Mouse (Mus musculus) lung, embryonic 14.5 days (tissue): ENCODE data around the gene Antxr2. TPM values are rescaled to one million over a fixed set of nuclear protein-coding genes. Genes with fewer than 3 reads are reported as not detected.
A peak's percentile ranks its signal among the peaks of the same experiment; 100 is the strongest.

Source experiments
- ATAC-seq: fragments of 200-750 bp; cut with Nextera tagmentation; 2 replicates; pipeline ENCODE4 v1.8.0; 2017; ENCODE audit warnings: mild to moderate bottlenecking, moderate TSS enrichment, moderate library complexity; ENCODE audit not compliant: insufficient read depth
- DNase-seq: peaks from one replicate; pipeline ENCODE4 v3.0.0-alpha.2; 2015
- H3K27ac ChIP-seq: fragments of 300-500 bp; sonication (generic); 2 replicates; pipeline ENCODE4 v1.5.1; 2014; ENCODE audit warnings: low read depth, mild to moderate bottlenecking, moderate library complexity
- H3K27me3 ChIP-seq: fragments of 300-500 bp; sonication (generic); 2 replicates; pipeline ENCODE4 v1.6.1; 2014; ENCODE audit warnings: low read length, control low read depth; ENCODE audit not compliant: insufficient read depth
- H3K36me3 ChIP-seq: fragments of 300-500 bp; sonication (generic); 2 replicates; pipeline ENCODE4 v1.6.1; 2014; ENCODE audit warnings: control low read depth; ENCODE audit not compliant: insufficient read depth
- H3K4me1 ChIP-seq: fragments of 300-500 bp; sonication (generic); 2 replicates; pipeline ENCODE4 v1.6.1; 2014; ENCODE audit warnings: antibody characterized with exemption, control low read depth; ENCODE audit not compliant: insufficient read depth
- H3K4me2 ChIP-seq: fragments of 300-500 bp; sonication (generic); 2 replicates; pipeline ENCODE4 v1.6.1; 2014; ENCODE audit warnings: mild to moderate bottlenecking
- H3K4me3 ChIP-seq: fragments of 300-500 bp; sonication (generic); 2 replicates; pipeline ENCODE4 v1.5.1; 2014; ENCODE audit warnings: low read depth, low read length
- H3K9ac ChIP-seq: fragments of 300-500 bp; sonication (generic); 2 replicates; pipeline ENCODE4 v1.6.1; 2014
- H3K9me3 ChIP-seq: fragments of 300-500 bp; sonication (generic); 2 replicates; pipeline ENCODE4 v1.6.1; 2016; ENCODE audit warnings: low read depth, low read length, control low read depth
- CTCF ChIP-seq: IDR thresholded peaks from 2 replicates; pipeline ENCODE4 v1.5.1; 2016; ENCODE audit warnings: antibody characterized with exemption, low read depth
- WGBS: fragments of 180-500 bp; shearing (Covaris S2); extraction: QIAGEN DNeasy Blood & Tissue Kit; methylation state at CpG from one replicate; pipeline ENCODE4 v1.1.7; 2014; 5-methylcytosine and 5-hydroxymethylcytosine counted together
- polyA plus RNA-seq: library from polyadenylated mRNA; unstranded; fragments of >200 nt; fragmentation: Nextera tagmentation; extraction: Ambion mirVana; gene quantifications from 2 replicates; pipeline ENCODE4 v1.2.1, GENCODE M21; 2014

The Antxr2 gene
- polyA plus RNA-seq, 1 experiment from 2014 or later, result 36.5 TPM

DNA sequence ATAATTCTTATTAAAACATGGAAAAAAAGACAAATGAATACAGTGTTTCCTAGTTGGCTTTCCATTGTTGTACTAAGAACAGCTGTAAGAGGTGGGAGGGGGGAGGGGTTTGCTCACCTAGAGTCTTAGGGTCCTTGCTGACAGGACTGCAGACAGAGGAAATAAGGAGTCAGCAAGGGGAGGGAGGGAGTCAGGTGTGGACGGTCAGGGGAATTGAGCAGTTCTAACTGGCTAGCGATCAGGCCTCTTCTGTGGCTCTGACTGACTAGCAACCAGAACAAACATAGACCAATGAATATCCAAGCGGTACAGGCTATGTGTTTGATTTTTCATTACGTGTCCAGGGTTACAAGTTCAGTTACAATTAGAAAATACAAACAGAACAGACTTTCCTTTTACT lies 35.0 kb downstream of the Antxr2 start:
- ATAC-seq (peak; percentile 38; the same call in 1 of the 2 replicates), DNase-seq (no peak)
- Histone ChIP-seq H3K9me3 (no peaks in the 10 kb centered on the region), H3K27ac (no peak overlapping the region), H3K27me3 (no peaks in the 10 kb centered on the region), H3K36me3 (peaks cover 3% of the 10 kb centered on the region; the same call in 1 of the 2 replicates), H3K4me3 (no peak overlapping the region), H3K4me1 (no peaks in the 10 kb centered on the region), H3K9ac (no peak overlapping the region), H3K4me2 (no peak overlapping the region)
- TF ChIP-seq CTCF, result no peak
- 69% methylated on average over 4 of the region's 4 CpGs for WGBS

DNA sequence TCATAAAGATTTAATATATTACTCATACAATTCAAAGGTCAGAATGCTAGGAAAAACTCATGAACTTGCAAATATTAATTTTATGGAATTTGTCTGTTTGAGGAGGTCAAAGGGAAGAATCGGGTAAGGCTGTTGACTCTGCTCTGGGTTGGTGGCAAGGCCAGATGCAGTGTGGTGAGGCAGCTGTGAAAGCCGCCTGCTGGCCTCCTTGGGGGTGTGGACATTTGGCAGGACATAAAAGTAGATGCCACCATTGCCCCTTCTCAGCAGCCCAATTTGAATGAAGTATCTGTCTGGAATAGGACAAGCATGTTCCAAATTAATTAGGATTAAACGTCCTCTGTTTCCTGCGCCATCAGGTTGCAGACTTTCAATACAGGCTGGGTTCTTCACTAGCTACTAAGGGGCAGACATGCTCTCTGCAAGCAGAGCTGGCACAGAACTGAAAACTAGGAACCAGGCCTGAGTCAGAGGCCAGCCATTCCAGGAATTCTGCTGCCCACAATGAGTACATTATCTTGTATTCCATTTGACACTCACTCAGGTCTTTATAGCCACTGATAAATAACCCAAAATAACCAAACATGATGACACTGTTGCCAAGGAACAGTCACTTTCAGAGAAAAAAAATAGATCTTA lies 44.1 kb downstream of the Antxr2 start:
- no peak overlapping the region for H3K9ac ChIP-seq
- ATAC-seq, result no peak
- no peak overlapping the region for H3K4me2 ChIP-seq
- H3K9me3 ChIP-seq, result no peaks in the 10 kb centered on the region
- no peaks in the 10 kb centered on the region for H3K4me1 ChIP-seq
- no peak for DNase-seq
- H3K4me3 ChIP-seq, result no peak overlapping the region
- no peak for TF ChIP-seq CTCF
- 0 out of 2 replicates have a peak, but pooled peaks cover 6% of the 10 kb centered on the region for H3K36me3 ChIP-seq
- 82% methylated on average over 4 of the region's 4 CpGs for WGBS
- H3K27ac ChIP-seq, result no peak overlapping the region
- no peaks in the 10 kb centered on the region for H3K27me3 ChIP-seq

DNA sequence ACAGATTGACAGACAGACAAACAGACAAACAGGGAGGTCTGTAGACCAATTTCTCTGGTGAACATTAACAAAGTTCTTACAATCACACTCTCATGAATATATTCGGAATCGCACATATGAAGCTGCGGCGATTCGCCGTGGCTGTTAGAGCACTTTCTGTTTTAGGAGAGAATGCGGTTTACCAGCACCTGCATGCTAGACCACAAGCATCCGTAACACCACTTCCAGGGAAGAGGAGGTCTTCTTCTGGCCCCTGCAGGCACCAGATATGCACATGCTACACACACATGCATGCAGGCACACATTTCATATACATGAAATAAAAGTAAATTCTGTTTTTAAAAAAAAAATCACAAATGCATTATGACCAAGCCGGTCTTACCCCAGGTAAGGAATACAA lies 47.5 kb downstream of the Antxr2 start:
- Histone ChIP-seq H3K27ac (no peak overlapping the region), H3K9me3 (no peaks in the 10 kb centered on the region), H3K9ac (no peak overlapping the region), H3K4me2 (no peak overlapping the region), H3K27me3 (no peaks in the 10 kb centered on the region), H3K4me3 (no peak overlapping the region), H3K36me3 (0 out of 2 replicates have a peak, but pooled peaks cover 10% of the 10 kb centered on the region), H3K4me1 (no peaks in the 10 kb centered on the region)
- no peak for TF ChIP-seq CTCF
- ATAC-seq (no peak), DNase-seq (no peak)
- 97% methylated on average over 9 of the region's 9 CpGs for WGBS

DNA sequence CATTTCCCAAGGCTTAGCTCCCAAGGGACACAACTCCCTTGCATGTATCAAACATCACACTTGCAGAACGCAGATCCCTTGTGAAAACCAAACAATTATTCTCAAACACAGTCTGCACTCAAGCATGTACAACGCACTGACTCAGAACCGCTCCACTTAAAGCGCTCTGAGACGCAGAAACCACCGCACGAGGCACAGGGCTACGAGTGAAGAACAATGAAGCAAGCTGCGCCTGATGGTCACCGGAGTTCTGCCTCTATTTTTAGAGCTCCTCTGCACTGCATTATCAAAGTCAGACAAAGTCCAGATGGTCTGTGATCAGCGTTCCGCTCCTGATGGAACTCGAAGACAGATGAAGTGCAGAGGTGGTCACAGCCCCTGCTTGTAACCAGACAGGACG lies 50.4 kb downstream of the Antxr2 start:
- no peaks in the 10 kb centered on the region for H3K27me3 ChIP-seq
- no peak for TF ChIP-seq CTCF
- no peak overlapping the region; the same call in 1 of the 2 replicates for H3K27ac ChIP-seq
- H3K4me1 ChIP-seq, result no peaks in the 10 kb centered on the region
- H3K4me2 ChIP-seq, result peak overlapping the region; percentile 35
- no peak overlapping the region for H3K4me3 ChIP-seq
- H3K36me3 ChIP-seq, result 0 out of 2 replicates have a peak, but pooled peaks cover 4% of the 10 kb centered on the region
- ATAC-seq (peak; percentile 66), DNase-seq (peak; percentile 55)
- H3K9ac ChIP-seq, result no peak overlapping the region
- 41% methylated on average over 14 of the region's 14 CpGs for WGBS
- H3K9me3 ChIP-seq, result no peaks in the 10 kb centered on the region

DNA sequence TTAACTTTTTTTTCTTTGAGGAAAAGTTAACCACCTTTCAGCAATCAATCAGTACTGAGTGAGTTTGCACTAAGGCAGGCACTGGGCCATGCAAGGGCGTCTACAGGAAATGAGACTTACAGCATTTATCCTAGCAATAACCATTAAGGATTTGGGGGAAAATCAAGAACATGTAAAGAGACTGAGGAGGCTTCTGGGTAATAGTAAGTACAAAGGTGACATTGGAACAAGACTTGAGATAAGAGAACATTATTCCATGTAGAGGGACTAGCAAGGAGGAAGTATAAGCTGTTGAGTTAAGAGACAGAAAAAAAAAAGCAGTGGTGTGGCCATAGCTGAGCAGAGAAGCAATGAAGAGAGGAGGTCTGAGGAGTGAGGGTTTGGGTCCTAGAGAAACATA lies 57.5 kb downstream of the Antxr2 start:
- no peak for DNase-seq
- no peak for TF ChIP-seq CTCF
- H3K4me1 ChIP-seq, result no peaks in the 10 kb centered on the region
- no peaks in the 10 kb centered on the region for H3K9me3 ChIP-seq
- 66% methylated on average over 1 of the region's 1 CpGs for WGBS
- H3K9ac ChIP-seq, result no peak overlapping the region
- H3K4me3 ChIP-seq, result no peak overlapping the region
- peaks cover 7% of the 10 kb centered on the region; the same call in 1 of the 2 replicates for H3K36me3 ChIP-seq
- H3K27me3 ChIP-seq, result no peaks in the 10 kb centered on the region
- ATAC-seq, result no peak
- H3K4me2 ChIP-seq, result no peak overlapping the region
- no peak overlapping the region for H3K27ac ChIP-seq

DNA sequence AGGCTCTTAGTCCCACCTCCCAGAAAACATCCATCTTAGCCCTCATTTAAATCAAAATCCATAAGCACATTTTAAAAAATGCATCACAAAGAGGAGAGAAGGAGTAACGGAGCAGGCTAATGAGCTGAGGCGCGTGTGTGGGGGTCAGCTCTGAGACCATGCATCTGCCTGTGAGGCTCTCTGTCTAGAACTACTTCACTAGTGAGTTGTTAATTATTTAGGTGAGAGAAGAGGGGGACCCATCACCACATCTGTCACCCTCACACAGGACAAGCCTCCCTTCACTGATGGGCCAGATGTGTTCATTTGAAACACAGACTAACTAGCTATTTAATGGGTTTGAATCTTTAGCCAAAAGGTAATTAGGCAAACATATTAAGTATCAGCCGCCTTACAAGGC lies 58.8 kb downstream of the Antxr2 start:
- Histone ChIP-seq H3K27me3 (no peaks in the 10 kb centered on the region), H3K36me3 (peaks cover 7% of the 10 kb centered on the region; the same call in 1 of the 2 replicates), H3K9me3 (no peaks in the 10 kb centered on the region), H3K4me1 (no peaks in the 10 kb centered on the region), H3K9ac (no peak overlapping the region), H3K27ac (no peak overlapping the region), H3K4me2 (no peak overlapping the region), H3K4me3 (no peak overlapping the region)
- ATAC-seq, result no peak
- TF ChIP-seq CTCF, result no peak
- no peak for DNase-seq
- 87% methylated on average over 4 of the region's 4 CpGs for WGBS

DNA sequence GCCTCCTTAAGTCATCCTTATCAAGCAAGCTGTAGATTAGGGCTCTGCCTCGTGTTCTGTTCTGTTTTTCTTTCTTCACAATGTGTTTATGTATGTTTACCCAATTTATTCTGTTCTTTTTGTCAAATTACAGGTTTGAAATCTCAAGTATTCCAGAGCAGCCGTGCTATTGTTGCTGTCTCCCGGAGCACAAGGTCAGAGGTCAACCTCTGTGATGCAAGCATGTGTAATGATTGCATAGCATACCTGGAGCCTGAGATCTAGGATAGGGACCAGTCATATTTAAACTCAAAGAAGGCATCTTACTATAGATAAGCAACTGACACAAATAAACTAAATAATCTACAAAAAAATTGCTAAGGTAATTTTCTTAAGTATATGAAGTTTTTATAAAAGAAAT lies 59.6 kb downstream of the Antxr2 start:
- 35% methylated on average over 3 of the region's 3 CpGs for WGBS
- TF ChIP-seq CTCF, result no peak
- Histone ChIP-seq H3K36me3 (peaks cover 7% of the 10 kb centered on the region; the same call in 1 of the 2 replicates), H3K4me3 (no peak overlapping the region), H3K9me3 (no peaks in the 10 kb centered on the region), H3K4me1 (no peaks in the 10 kb centered on the region), H3K27me3 (no peaks in the 10 kb centered on the region), H3K27ac (no peak overlapping the region), H3K9ac (no peak overlapping the region), H3K4me2 (no peak overlapping the region)
- DNase-seq (no peak), ATAC-seq (no peak)
